Mouse (Mus musculus) heart, adult 2 months (tissue): ENCODE data around the gene Pprc1. TPM values are rescaled to one million over a fixed set of nuclear protein-coding genes. Genes with fewer than 3 reads are reported as not detected.

Source experiments
- DNase-seq, 2 experiments: peaks; one replicate each; pipeline ENCODE4 v3.0.0; 2021
- H3K27ac ChIP-seq: fragments of 200-600 bp; 2 replicates; pipeline ENCODE4 v1.8.1; 2022
- H3K27me3 ChIP-seq: fragments of 200-500 bp; 2 replicates; pipeline ENCODE4 v1.6.1; 2012; ENCODE audit warnings: mild to moderate bottlenecking, low read length, inconsistent platforms, mixed read lengths; ENCODE audit not compliant: control insufficient read depth, insufficient read depth
- H3K36me3 ChIP-seq: fragments of 200-500 bp; 2 replicates; pipeline ENCODE4 v1.6.1; 2012; ENCODE audit warnings: low read length, inconsistent platforms; ENCODE audit not compliant: control insufficient read depth, insufficient read depth
- H3K4me1 ChIP-seq: fragments of 200-500 bp; 2 replicates; pipeline ENCODE4 v1.6.1; 2011; ENCODE audit warnings: low read length; ENCODE audit not compliant: control insufficient read depth, insufficient read depth
- H3K4me3 ChIP-seq: fragments of 200-600 bp; 2 replicates; pipeline ENCODE4 v1.8.1; 2022
- H3K79me2 ChIP-seq: fragments of 200-500 bp; replicated peaks from 2 replicates; pipeline ENCODE4 v1.6.1; 2012; ENCODE audit warnings: mild to moderate bottlenecking, inconsistent platforms, low read length, moderate library complexity, mixed read lengths; ENCODE audit not compliant: control insufficient read depth, insufficient read depth
- H3K9ac ChIP-seq: fragments of 200-500 bp; 2 replicates; pipeline ENCODE4 v1.6.1; 2012; ENCODE audit warnings: low read depth, mild to moderate bottlenecking, control low read depth, inconsistent platforms, low read length, mixed read lengths
- CTCF ChIP-seq: fragments of 200-600 bp; IDR thresholded peaks from 2 replicates; pipeline ENCODE4 v1.8.1; 2022; ENCODE audit warnings: antibody characterized with exemption, mild to moderate bottlenecking, moderate library complexity
- EP300 ChIP-seq: fragments of 200-500 bp; IDR thresholded peaks from 2 replicates; pipeline ENCODE4 v1.6.1; 2011; ENCODE audit warnings: low read depth, low read length, control low read depth; ENCODE audit not compliant: insufficient read depth
- POLR2A ChIP-seq: fragments of 200-500 bp; IDR thresholded peaks from 2 replicates; pipeline ENCODE4 v1.6.1; 2011; ENCODE audit warnings: mild to moderate bottlenecking, low read depth, low read length, control low read depth; ENCODE audit not compliant: insufficient read depth
- WGBS: fragments of 180-500 bp; shearing (Covaris S2); methylation state at CpG from one replicate; pipeline ENCODE4 v1.1.7; 2018; 5-methylcytosine and 5-hydroxymethylcytosine counted together
- intact Hi-C: fragments of 180-260 bp; cut with DNase I; formaldehyde crosslinking; loops from one replicate; pipeline ENCODE4 v1.15.1; 2025
- polyA plus RNA-seq: library from polyadenylated mRNA; depleted of rRNA; stranded (reverse); fragments of >200 nt; gene quantifications from 2 replicates; pipeline ENCODE4 v1.2.3, GENCODE M21; 2012; rRNA removed
- total RNA-seq, 2 experiments: library from RNA; stranded (reverse); gene quantifications; 2 replicates each; pipeline ENCODE4 v1.2.3; 2021

Gene Pprc1
- total and polyA plus RNA-seq, 3 experiments: 11.7 to 18.3 (median 15.0) TPM

DNA sequence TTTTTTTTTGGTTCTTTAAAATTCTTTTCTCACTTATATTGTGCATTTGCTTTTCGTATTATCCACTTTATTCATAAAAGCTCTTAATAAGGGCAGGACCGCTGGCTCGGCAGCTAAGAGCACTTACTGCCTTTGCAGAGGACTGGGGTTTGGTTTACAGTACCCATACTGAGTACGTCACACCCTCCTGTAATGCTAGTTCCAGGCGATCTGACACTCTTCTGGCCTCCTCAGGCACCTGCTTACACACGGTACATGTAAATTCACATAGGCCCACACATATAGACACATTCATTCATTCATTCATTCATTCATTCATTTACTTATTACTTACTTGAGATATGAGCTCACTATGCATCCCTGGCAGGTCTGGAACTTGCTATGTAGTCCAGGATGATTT is 76.2 kb downstream of the Pprc1 start:
- Histone ChIP-seq H3K27me3 (no peaks in the 10 kb centered on the region), H3K4me1 (no peaks in the 10 kb centered on the region), H3K9ac (no peak overlapping the region), H3K27ac (no peak overlapping the region), H3K36me3 (no peaks in the 10 kb centered on the region), H3K79me2 (no peaks in the 10 kb centered on the region), H3K4me3 (no peak overlapping the region)
- 74% methylated on average over 6 of the region's 6 CpGs for WGBS
- TF ChIP-seq CTCF (no peak), EP300 (no peak), POLR2A (no peak)
- DNase-seq: no peak
- intact Hi-C loops: no loop called here

Other genes starting within 250 kb of the Pprc1 start
- gene Kcnip2, start 228.8 kb upstream of the Pprc1 start, total RNA-seq: 100 to 1,000 TPM; 174 to 203 TPM
- 216 and 276 TPM in 2 replicates for gene Kcnip2, start 228.8 kb upstream of the Pprc1 start, polyA plus RNA-seq
- 10 to 100 TPM; 13.9 to 14.6 TPM for gene Armh3, start 46.4 kb upstream of the Pprc1 start, total RNA-seq
- 14.2 and 21.6 TPM in 2 replicates for gene Armh3, start 46.4 kb upstream of the Pprc1 start, polyA plus RNA-seq
- gene Hps6, start 41.4 kb upstream of the Pprc1 start, total RNA-seq: 1 to 10 TPM; 5.2 to 5.6 TPM
- 3.6 and 4.0 TPM in 2 replicates for gene Hps6, start 41.4 kb upstream of the Pprc1 start, polyA plus RNA-seq
- 10 to 100 TPM; 39.2 to 46.3 TPM for gene Ldb1, start 328 bp downstream of the Pprc1 start, total RNA-seq
- 94.1 and 96.3 TPM in 2 replicates for gene Ldb1, start 328 bp downstream of the Pprc1 start, polyA plus RNA-seq
- gene Nolc1, start 31.0 kb downstream of the Pprc1 start, total RNA-seq: 10 to 100 TPM; 19.1 to 21.1 TPM
- gene Nolc1, start 31.0 kb downstream of the Pprc1 start, polyA plus RNA-seq: 6.5 and 7.8 TPM in 2 replicates
- under 1 TPM; 0.27 to 0.55 TPM for gene Elovl3, start 87.0 kb downstream of the Pprc1 start, total RNA-seq
- 0.31 and 1.6 TPM in 2 replicates for gene Elovl3, start 87.0 kb downstream of the Pprc1 start, polyA plus RNA-seq
- gene Pitx3, start 103.4 kb downstream of the Pprc1 start, total RNA-seq: 1 to 10 TPM; 1.2 to 1.8 TPM
- gene Pitx3, start 103.4 kb downstream of the Pprc1 start, polyA plus RNA-seq: 0.39 and 0.82 TPM in 2 replicates
- 10 to 100 TPM; 39.9 to 40.0 TPM for gene Gbf1, start 107.6 kb downstream of the Pprc1 start, total RNA-seq
- gene Gbf1, start 107.6 kb downstream of the Pprc1 start, polyA plus RNA-seq: 49.3 and 52.1 TPM in 2 replicates